Mouse (Mus musculus): ENCODE measurements around the gene Gab1.

Gene Gab1

DNA sequence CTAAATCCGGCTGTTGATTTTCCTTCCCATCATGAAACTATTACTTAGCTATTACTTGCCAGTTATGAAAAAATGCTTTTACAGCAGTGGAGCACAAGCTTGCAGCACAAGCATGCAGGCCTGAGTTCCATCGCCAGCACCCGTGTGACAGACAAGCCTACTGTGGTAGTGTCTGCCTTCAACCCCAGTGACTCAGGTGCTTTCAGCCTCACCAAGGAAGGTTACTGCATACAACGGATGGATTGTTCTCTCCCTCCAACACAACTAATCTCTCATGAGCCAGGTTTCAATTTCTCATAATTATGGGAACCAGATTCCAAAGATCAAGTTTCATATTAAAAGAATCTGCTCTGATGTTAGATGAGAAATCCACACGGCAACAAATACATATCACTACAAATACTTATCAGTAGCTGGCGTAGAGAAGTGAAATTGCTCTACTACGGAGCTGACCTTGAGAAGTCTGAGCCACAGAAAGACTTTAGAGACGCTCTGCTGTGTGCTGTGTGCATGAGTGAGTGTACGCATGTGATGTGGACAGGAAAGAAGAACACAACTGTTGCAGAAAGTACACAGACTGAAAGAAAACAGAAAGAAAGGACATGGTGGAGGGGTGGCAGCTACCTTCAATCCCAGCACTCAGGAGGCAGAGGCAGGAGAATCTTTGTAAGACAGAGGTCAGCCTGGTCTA lies 36.4 kb downstream of the Gab1 start:
- no peak for DNase-seq (ENCODE audit: low read depth)

DNA sequence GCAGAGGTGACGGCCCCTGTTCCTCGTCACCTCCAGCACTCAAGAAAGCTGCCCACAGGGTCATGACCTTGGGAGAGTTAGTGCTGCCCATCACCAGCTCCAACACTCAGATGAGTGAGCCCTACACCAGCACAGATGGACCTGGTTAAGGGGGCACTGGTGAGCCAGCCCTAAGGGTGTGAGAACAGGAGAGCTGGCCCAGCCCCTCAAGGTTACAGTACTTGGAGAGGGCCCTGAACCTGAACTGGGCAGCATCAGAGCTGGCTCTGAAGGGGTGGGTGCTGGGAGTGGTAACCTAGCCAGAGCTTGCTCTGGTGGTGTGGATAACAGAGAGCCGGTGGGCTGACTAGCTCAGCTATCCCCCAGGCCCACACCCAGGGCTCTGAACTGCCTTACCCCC lies 37.8 kb downstream of the Gab1 start:
- no peak for DNase-seq (ENCODE audit: low read depth)

DNA sequence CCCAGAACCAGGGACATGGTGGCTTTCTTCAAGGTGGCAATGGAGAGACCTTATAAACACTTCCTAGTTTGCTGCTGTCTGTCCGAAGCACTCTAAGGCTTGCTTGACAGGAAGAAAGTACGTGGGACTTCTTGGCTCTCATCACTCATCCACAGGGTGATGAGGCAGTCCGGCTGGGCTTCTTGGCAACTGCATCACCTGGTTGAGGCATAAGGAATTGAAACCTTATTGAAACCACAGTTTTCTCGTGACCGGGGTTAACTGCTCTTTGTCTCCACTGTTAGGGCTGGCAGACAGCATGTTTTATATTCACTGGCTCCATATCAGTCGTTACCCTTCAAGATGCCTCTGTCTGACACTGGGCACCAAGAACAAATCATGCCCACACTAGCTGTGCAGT lies 40.2 kb downstream of the Gab1 start:
- DNase-seq (ENCODE audit: low read depth) = no peak

DNA sequence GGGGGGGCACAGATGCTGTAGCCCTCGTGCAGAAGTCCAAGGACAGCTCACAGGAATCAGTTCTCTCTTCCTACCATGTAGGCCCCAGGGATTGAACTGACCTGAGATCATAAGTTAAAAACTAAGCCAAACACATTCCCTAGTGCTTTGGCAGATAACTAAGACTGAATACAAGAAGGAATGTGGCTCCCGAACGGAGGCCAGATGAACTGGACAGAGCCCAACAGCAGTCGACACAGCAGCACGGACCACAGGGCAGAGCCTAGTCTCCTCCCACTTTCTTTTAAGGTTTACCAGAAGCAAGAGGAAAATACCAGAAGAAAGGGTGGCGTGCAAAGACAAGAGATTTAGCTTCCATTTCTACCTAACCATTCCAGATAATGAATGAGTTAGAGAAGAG lies 42.1 kb downstream of the Gab1 start:
- no peak for DNase-seq (ENCODE audit: low read depth)

DNA sequence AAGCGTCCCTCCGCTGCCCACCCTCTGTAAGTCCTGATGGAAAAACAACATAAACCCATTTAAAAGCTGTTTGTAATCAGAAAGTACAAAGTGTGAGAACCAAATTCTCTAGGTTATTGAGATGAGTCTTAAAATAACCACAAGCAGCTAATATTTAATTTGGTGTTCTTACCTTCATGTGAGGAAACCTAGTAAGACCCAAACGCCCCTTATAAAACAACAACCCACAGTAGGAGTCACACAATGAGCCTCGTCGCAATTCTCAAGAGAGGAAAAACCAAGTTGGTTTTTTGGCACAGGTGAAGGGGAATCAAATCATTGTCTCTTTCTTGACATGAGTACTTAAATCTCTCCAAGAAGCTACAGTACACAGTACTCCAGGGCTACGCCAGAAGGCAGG lies 44.9 kb downstream of the Gab1 start:
- no peak for DNase-seq (ENCODE audit: low read depth)

DNA sequence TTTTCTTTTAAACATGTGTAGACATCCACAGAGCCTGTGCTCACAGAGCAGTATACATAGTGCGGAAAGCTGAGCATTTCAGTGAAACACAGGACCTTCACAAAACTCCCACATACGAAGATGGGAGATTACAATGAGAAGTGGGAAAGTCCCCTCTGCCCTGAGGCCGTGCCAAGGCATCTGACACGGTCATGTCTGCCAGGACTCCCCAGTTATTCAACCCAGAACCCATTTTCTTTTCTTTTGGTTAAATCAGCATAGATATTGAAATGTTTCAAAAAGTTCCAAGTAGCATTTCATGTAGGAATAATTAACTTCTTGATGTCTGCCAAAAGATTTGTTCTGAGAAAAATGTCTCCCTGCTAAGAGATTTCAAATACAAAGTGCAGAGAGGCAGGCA lies 45.9 kb downstream of the Gab1 start:
- DNase-seq (ENCODE audit: low read depth) = no peak

DNA sequence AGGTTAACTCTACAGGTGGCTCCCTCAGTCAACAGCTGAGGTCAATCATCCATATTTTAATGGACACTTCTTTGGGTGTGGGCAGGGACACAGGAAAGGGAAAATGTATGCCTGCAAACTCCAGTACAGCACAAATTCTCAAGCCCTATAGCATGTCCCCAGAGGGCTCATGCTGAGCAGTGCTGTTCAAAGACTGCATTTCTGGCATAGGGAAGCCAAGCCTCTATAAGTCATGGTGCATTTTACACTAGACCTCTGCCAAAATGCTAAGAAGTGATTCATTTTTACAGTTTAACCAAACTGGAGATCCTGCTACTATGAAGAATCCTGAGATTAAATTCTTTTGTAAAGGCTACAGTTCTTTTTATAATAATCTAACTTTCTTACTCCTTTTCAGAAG lies 47.8 kb downstream of the Gab1 start:
- no peak for DNase-seq (ENCODE audit: low read depth)

DNA sequence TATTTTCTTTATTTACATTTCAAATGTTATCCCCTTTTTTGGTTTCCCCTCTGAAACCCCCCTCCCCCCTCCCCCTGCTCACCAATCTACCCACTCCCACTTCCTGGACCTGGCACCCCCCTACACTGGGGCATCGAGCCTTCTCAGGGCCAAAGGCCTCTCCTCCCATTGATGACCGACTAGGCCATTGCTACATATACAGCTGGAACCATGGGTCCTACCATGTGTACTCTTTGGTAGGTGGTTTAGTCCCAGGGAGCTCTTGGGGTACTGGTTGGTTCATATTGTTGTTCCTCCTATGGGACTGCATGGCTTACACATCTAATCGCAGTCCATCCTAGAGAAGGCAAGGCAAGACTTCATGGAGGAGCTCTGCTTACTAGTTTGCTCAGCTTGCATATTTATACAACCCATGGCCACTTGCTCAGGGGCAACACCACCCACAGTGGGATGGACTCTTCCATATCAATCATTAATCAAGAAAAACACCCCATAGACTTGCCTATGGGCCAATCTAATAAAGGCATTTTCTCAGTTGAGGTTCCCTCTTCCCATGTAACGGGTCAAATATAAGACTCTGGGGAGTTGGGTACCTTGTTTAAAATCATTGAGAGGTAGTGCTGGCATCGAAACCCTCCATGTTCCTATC lies 48.3 kb downstream of the Gab1 start:
- DNase-seq (ENCODE audit: low read depth) = no peak

DNA sequence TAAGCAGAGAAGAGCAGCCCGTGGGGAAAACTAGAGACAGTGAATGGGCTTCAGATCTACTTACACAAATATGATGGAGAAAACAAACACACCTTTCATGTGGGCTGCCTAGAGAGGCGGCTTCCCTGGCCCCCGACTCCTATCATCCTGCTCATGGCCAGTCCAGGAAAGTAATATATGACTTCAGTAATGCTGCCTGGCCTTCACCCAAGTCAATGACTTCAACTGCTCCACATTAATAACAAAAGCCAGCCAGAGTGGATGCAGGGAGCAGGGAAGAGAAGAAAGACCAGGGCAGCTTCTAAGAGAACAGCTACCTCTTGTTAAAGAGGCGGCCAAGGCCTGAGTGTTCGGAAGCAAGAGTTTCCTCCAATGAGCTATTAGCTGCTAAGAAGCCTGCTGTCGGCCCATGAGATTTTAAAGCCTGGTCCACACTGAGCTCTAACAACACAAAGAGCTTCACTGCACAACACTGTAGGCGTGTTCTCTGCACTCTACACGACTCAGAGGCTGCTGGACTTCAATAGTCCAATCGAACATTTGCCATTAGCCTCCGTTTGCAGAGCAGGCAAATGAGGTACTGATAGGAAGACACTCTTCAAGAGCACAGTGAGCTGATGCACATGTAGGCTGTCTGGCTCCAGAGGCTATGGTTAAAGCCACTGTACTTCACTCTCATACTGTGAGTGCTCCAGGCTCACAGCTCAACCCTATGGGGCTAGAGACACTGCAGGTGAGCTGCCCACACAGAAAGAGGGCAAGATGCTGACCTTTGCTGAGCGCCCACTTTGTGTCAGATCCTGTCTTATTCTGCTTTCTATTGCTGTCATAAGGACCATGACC lies 49.4 kb downstream of the Gab1 start:
- DNase-seq (ENCODE audit: low read depth) = no peak

DNA sequence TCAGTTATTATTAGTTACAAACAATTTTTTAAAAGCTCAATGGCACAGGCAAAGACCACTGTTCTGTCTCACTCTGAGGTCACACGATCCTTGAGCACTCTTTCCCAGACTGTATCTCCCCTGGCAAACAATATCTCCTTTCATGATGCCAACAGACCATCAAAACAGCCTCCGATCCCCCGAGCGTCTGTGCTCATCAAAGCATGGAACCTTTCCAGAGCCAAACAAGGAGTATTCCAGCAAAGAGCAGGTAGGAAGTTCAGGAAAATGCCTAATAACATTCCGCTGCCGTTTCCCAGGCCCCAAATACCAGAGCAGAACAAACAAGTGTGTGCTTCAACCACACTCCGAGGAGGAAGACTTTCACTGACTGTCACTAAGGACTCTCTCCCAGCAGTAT lies 50.2 kb downstream of the Gab1 start:
- no peak for DNase-seq (ENCODE audit: low read depth)

DNA sequence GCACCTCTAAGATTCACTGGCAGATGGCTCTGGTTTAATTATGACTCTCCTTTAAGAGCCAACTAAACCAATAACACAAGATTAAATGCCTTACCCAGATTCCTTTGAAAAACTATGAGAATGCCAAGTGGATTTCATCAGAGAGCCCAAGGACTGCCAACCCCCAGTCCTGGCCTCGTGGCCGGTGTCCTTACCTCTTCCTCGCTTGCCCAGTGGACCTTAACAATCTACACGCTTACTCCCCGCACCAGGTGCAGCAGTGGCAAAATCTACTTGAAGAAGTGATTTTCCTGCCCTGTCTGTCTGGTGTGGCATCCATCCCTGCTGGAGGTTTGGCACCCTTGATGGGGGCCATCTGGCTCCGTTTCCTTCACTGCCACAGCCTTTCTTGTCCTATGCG lies 53.3 kb downstream of the Gab1 start:
- no peak for DNase-seq (ENCODE audit: low read depth)

DNA sequence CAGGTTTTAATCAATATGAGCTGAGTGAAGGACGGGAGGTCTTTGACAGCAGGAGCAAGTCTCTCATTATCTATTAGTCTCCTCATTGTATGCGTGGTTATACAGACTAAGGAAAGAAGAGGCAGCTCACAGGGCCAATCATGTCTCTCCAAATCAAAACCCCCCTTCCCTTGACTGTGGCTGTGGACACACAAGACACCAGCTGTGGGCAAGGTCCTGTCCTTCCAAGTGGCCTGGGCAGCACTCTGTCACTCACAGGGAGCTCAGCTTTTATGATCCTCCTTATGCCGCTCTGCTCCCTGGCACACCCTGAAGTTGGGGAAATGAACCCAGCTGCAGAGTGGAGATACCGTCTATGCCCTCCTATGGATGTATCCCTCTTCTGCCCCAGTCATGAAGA lies 55.2 kb downstream of the Gab1 start:
- DNase-seq (ENCODE audit: low read depth) = no peak

DNA sequence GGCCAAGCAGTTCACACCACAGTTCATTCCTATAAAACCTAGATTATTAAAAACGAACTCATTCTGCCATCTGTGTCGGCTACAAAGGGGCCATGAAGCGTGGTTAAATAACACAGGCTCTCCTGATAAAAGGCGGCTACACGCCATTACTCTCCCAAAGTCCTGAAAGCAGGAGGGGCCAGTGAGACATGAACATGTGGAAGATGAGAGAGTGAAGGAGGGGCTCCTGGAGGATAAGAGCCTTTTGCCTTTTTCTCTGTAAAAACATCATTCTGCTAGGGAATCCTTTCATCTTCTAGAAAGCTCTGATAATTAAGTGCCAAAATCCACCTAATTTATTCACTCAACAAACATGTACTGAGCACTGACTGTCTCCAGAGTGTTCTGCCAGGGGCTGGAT lies 55.9 kb downstream of the Gab1 start:
- DNase-seq (ENCODE audit: low read depth) = no peak

DNA sequence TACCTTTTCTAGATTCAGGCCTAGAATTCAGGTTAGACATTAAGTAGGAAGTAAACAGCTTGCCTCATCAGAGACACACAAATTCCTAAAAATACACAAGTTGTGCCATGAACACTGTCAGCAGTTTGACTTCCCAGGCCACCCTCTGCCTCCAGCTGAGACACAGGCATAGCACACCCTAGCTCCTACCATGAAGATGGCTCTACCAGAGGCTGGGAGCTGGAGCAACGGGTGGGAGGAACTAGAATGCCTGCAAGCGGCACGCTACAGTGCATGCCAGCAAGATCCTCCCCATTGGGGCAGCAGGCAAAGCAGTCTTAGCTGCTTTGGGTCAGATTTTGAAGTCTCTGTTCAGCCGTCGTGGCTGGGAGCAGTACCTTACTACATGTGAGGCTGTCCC lies 57.1 kb downstream of the Gab1 start:
- no peak for DNase-seq (ENCODE audit: low read depth)

DNA sequence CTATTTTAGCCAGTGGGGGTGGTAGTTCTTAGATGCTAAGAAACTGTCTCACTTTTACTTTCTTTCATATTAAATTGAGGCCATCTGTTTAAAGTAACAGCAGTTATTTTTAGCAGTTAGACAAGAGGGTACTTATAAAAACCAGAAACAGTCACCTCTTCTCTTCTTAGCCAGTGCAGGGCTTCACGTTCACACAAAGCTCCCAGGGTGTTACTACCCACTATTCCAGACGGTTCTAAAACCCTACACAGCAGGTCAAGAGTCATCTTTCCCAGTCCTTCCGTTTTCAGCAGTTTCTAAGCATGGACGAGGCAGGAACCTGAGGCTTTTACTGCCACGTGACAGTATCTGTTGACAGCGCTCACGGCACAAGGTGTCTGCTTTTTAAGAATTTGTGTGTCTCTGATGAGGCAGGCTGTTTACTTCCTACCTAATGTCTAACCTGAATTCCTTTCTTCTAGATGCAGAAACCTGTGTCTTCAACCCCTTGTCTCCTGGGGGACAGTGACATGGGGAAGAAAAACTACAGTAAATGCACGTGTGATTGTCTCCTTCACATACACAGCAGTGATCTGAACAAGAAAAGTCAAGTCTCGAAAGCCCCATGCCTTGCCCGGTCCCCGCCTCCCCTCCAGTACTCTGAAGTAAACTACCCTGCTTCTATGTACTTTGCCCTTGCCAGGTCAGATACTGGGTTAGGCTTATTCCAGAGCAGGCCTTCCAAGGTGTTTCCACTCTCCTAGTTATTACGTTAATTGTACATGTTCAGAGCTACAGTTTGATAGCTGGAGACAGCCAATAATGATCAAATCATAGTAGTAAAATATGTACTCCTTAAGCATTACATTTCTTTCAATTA lies 58.7 kb downstream of the Gab1 start:
- no peak for DNase-seq (ENCODE audit: low read depth)

DNA sequence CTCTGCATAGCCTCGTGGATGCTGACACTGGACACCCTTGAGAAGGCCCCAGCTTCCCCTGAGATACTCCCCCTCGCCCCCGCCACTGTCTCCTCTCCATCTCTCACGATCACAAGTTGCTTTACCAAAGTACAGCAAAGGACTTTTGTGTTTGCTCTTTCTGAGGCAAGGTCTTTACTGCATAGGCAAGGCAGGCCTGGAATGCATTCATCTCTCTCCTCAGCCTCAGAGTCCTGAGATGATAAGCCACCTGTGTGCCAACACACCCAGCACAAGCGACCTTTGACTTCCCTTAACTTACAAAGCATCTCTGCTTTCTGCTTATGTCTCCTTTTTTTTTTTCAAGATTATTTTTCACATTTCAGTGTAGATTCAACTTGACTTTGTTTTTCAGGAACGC lies 61.3 kb downstream of the Gab1 start:
- no peak for DNase-seq (ENCODE audit: low read depth)

DNA sequence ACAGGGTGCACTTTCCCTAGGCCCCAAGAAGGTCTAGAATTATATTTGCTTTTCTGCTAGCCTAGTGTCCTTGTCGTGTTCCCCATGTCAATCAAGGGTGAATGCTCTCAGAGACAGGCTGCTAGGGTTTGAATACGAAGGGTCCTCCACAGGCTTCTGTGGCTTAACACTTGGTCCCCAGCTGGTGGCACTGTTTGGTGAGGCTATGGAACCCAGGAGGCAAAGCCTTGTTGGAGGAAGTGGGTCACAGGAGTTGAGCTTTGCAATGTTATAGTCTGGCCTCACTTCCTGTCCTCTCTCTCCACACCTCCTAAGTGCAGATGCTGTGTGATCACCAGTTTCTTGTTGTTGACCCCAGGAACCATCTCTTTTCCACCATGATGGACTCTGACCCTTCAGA lies 63.3 kb downstream of the Gab1 start:
- peak; percentile 10 for DNase-seq (ENCODE audit: low read depth)

DNA sequence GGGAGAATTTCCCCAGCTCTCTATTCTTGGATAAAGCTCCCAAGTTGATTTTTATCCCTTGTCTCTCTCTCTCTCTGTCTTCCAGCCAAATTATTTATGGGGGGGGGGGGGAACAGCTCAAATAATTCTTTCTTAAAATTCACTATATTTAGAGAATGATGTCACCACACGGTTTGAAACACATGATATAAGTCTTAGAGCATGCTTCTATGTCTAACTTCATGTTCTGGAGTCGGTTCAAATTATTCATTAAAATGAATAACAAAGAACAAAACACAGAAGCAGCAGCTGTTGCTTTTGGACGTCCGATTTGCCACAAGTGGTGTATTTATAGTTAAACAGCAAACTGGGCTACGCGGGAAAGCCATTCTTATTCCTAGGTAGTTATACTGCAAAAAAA lies 65.1 kb downstream of the Gab1 start:
- no peak for DNase-seq (ENCODE audit: low read depth)

DNA sequence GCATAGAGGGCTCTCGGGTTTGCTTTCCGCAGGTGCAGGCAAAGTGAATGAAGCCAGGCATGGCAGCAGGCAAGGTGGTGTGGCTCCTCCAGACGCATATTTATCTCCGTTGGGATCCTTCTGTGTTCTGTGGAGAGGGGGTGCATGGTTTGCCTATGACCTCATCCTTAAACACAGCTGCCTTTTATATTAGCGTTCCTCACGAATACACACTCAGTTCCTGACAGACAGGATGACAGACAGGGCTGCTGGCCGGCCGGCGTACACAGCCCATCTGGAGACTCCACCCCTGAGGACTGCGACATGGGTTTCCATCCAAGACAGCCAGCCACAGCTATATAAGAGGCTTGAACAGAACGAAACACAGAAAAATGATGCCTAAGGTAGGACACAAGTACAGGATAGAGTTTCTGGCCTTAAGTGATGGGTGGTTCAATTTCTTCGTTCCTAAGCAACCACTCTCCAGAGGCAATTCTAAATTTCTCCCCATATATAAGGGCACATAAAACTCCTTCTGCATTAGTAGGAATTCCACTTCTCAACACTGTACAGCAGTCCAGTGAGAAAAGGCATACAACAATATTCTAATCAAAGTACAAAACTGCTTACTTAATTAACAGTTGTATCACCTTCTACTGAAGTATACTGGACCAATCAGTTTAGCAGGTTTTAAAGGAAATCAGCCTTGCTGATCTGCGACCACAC lies 66.1 kb downstream of the Gab1 start:
- no peak for DNase-seq (ENCODE audit: low read depth)

DNA sequence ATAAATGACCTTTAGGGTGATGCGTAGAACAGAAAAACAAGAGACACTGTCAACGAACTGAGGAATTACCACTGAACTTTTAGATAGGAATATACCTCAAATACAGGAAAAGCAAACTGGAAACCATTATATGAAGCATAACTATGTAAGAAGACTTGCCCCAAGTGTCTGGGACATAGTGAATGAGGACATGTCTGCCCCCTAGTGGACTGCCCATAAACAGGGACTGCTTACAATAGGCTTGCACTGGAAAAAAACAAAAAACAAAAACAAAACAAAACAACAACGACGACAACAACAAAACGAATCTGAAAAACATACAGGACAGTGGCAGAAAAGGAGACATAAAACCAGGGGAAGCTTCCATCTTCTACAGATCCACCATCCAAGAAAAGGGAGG lies 66.9 kb downstream of the Gab1 start:
- DNase-seq (ENCODE audit: low read depth) = peak; percentile 70

DNA sequence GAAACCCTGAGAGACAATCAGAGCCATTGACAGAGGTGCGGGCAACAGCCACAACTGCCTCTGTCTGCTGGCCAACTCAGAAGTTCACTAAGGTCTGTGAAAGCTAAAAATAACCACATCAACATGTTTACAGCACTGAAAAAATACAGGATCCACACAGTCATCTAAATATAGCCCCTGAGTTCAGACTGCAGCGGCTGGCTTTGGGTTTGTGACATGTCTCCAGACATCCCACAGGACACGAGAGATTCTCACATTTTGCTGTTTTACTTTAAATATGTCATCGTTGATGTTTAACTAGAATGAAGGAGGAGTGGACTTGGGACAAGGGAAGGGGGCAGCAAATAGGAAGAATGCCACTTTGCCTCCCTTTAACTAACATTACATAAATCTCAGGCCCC lies 68.7 kb downstream of the Gab1 start:
- no peak for DNase-seq (ENCODE audit: low read depth)

DNA sequence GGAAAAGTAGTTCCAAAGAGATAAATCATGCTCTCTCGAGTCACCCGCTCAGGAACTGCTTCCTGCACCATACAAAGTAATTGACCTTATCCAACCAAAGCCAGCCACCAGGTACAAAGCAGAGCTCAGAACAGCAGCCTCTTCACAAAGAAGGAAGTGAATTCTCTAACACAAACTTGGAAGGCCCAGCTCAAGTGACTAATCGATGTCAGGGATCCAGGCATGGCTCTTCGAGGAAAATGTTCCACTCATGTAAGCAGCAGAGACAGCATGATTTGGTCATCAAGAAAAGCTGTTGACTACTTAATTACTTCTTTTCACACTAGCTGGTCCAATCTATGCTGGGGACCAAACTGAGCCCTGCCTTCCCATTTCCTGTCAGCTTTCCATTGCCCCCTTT lies 69.4 kb downstream of the Gab1 start:
- DNase-seq (ENCODE audit: low read depth) = no peak

All from 416B (cell line).